Mouse (Mus musculus): ENCODE data around the gene Frmpd1.

Frmpd1 gene

GRCm38 (mm10) chr4:45241330-45241729 lies 56.7 kb downstream of the Frmpd1 start:
- DNase-seq (ENCODE audit: low spot score): no peak

GRCm38 (mm10) chr4:45242163-45242562 lies 57.5 kb downstream of the Frmpd1 start:
- DNase-seq (ENCODE audit: low spot score): no peak

GRCm38 (mm10) chr4:45243211-45243902 lies 58.7 kb downstream of the Frmpd1 start:
- no peak for DNase-seq (ENCODE audit: low spot score)

- no peak for DNase-seq (ENCODE audit: low spot score)
Observed at GRCm38 (mm10) chr4:45251265-45251664, 66.6 kb downstream of the Frmpd1 start.

GRCm38 (mm10) chr4:45252861-45253262 lies 68.2 kb downstream of the Frmpd1 start:
- peak; percentile 13 for DNase-seq (ENCODE audit: low spot score)

GRCm38 (mm10) chr4:45253839-45254601 lies 69.3 kb downstream of the Frmpd1 start:
- peak; percentile 10 for DNase-seq (ENCODE audit: low spot score)

- DNase-seq (ENCODE audit: low spot score): no peak
Observed at GRCm38 (mm10) chr4:45259232-45259832, 74.7 kb downstream of the Frmpd1 start.

GRCm38 (mm10) chr4:45261551-45261950 lies 76.9 kb downstream of the Frmpd1 start:
- no peak for DNase-seq (ENCODE audit: low spot score)

- DNase-seq (ENCODE audit: low spot score): no peak
Observed at GRCm38 (mm10) chr4:45267883-45268282, 83.2 kb downstream of the Frmpd1 start.

GRCm38 (mm10) chr4:45271041-45271452 lies 86.4 kb downstream of the Frmpd1 start:
- peak; percentile 59 for DNase-seq (ENCODE audit: low spot score)

- DNase-seq (ENCODE audit: low spot score): no peak
Observed at GRCm38 (mm10) chr4:45275770-45276169, 91.1 kb downstream of the Frmpd1 start.

GRCm38 (mm10) chr4:45279292-45279691 lies 94.6 kb downstream of the Frmpd1 start:
- no peak for DNase-seq (ENCODE audit: low spot score)

- peak; percentile 72 for DNase-seq (ENCODE audit: low spot score)
Observed at GRCm38 (mm10) chr4:45279981-45280548, 95.4 kb downstream of the Frmpd1 start.

GRCm38 (mm10) chr4:45286318-45286717 lies 101.6 kb downstream of the Frmpd1 start:
- DNase-seq (ENCODE audit: low spot score): no peak

- no peak for DNase-seq (ENCODE audit: low spot score)
Observed at GRCm38 (mm10) chr4:45287906-45288305, 103.2 kb downstream of the Frmpd1 start.

GRCm38 (mm10) chr4:45296662-45297564 lies 112.2 kb downstream of the Frmpd1 start, which contains the start of gene Trmt10b:
Gene Trmt10b, plus strand, starts transcription at chr4:45297127.
- DNase-seq (ENCODE audit: low spot score): peak; percentile 80

GRCm38 (mm10) chr4:45305536-45305935 lies 120.9 kb downstream of the Frmpd1 start:
- DNase-seq (ENCODE audit: low spot score): no peak

GRCm38 (mm10) chr4:45308046-45308445 lies 123.4 kb downstream of the Frmpd1 start:
- no peak for DNase-seq (ENCODE audit: low spot score)

- DNase-seq (ENCODE audit: low spot score): no peak
Observed at GRCm38 (mm10) chr4:45308606-45309005, 123.9 kb downstream of the Frmpd1 start.

GRCm38 (mm10) chr4:45311056-45311455 lies 126.4 kb downstream of the Frmpd1 start:
- DNase-seq (ENCODE audit: low spot score): no peak

- DNase-seq (ENCODE audit: low spot score): peak; percentile 89
Observed at GRCm38 (mm10) chr4:45320159-45320816, 135.6 kb downstream of the Frmpd1 start.

All from layer of hippocampus, adult 11-12 months (tissue).